In the genomic region with DNA sequence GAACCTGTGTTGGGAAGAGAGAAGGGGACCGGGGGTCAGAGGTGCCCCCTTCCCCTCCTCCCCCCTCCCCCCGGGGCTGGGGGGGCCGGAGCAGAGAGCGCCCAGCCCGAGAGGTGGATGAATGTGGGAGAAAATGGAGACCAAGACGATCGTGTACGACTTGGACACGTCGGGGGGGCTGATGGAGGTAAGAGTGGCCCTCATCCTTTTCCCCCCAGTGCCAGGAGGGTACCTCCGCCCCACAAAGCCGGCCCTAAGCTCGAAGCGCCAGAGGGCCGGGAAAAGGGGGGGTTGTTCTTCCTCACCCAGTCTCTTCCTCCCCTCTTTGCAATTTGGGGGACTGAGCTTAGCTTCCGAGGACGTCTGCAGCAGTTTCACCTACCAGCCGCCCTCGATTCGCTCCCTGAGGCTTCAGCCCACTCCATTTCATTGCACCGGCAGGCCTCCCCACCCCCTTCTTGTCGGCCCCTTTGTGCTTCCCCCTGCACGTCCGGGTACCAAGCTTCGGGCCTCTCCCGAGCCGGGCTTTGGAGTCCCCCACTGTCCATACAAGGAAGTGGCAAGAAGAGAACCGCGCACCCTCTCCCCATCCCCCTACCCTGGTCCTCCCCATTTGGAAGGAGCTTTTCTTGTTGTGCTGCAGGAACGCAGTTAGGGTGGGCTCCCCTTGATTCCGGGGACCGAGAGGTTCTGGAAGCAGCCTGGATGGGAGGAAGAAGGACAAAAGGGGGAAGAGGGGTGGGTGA, we compare ENCODE assay signal across 8 mouse cellular contexts. TPM values are rescaled to one million over a fixed set of nuclear protein-coding genes. Genes with fewer than 3 reads are reported as not detected.
A peak's percentile ranks its signal among the peaks of the same experiment; 100 is the strongest.
DNase-seq lines count a peak whose midpoint lies in the region; ATAC-seq and TF ChIP-seq lines count a peak whose summit lies in the region.

No protein-coding gene starts in this region.

- ATAC-seq in embryonic facial prominence, embryonic 14.5 days (ENCODE audit: low read depth) = no peak

- H3K79me2 ChIP-seq in C2C12 (ENCODE audit: control insufficient read depth, insufficient read depth) = peaks cover 59% of the 10 kb centered on the region

- H3K4me1 ChIP-seq in embryonic facial prominence, embryonic 14.5 days (ENCODE audit: control insufficient read depth, insufficient read depth, low read length) = peaks cover 9% of the 10 kb centered on the region; the same call in 1 of the 2 replicates

- peak overlapping the region; percentile 67 for H3K4me2 ChIP-seq in embryonic facial prominence, embryonic 14.5 days (ENCODE audit: low read depth, low read length)

- peak overlapping the region; percentile 89 for H3K27ac ChIP-seq in embryonic facial prominence, embryonic 14.5 days (replicated peaks; ENCODE audit: low read depth, low read length)

- under 1% methylated on average over 27 of the region's 32 CpGs for WGBS in embryonic facial prominence, embryonic 14.5 days

- H3K27me3 ChIP-seq in C2C12 (ENCODE audit: control insufficient read depth, insufficient read depth, insufficient read length) = peaks cover 8% of the 10 kb centered on the region
- H3K27me3 ChIP-seq in embryonic facial prominence, embryonic 14.5 days (replicated peaks; ENCODE audit: control insufficient read depth, insufficient read depth, low read length) = no peaks in the 10 kb centered on the region

- peak overlapping the region; percentile 75 for H3ac ChIP-seq in C2C12 (ENCODE audit: control insufficient read depth, insufficient read length, low read depth)

- H3K36me3 ChIP-seq in C2C12 (ENCODE audit: control insufficient read depth, insufficient read depth) = peaks cover 23% of the 10 kb centered on the region
- H3K36me3 ChIP-seq in embryonic facial prominence, embryonic 14.5 days (ENCODE audit: control insufficient read depth, insufficient read depth, low read length) = peaks cover 26% of the 10 kb centered on the region

- H3K9me3 ChIP-seq in embryonic facial prominence, embryonic 14.5 days (ENCODE audit: control insufficient read depth, low read length) = no peaks in the 10 kb centered on the region

- H3K79me3 ChIP-seq in C2C12 (ENCODE audit: low read depth) = peaks cover 50% of the 10 kb centered on the region

- peak overlapping the region; percentile 89 for H3K9ac ChIP-seq in embryonic facial prominence, embryonic 14.5 days (ENCODE audit: low read depth, low read length)

- DNase-seq in adrenal gland, adult 2 months = peak; percentile 71
- DNase-seq in embryonic facial prominence, embryonic 14.5 days (ENCODE audit: low spot score) = peak; percentile 64
- peak; percentile 75 for DNase-seq in heart, postnatal 4 days
- peak; percentile 65 to 70 for DNase-seq in layer of hippocampus, postnatal 10 days (ENCODE audit: low spot score in 2 of 2)
- DNase-seq in lung, postnatal 10 days = peak; percentile 76
- peak; percentile 78 to 85 for DNase-seq in right cerebral cortex, postnatal 10 days (ENCODE audit: low spot score in 2 of 2)
- DNase-seq in urinary bladder, postnatal 25 days (ENCODE audit: low spot score) = peak; percentile 36

- H3K4me3 ChIP-seq in C2C12 (ENCODE audit: insufficient read depth, poor library complexity, severe bottlenecking) = peak overlapping the region; percentile 99
- H3K4me3 ChIP-seq in embryonic facial prominence, embryonic 14.5 days (ENCODE audit: low read depth, low read length) = peak overlapping the region; percentile 85

- no peak for TF ChIP-seq CTCF in C2C12 (IDR thresholded peaks at IDR 0.05; ENCODE audit: control insufficient read depth, insufficient read depth, insufficient read length)

TF ChIP-seq in C2C12, 6 proteins besides CTCF, POLR2A, EP300 and RAD21:
- no peak for TF ChIP-seq CEBPB (IDR thresholded peaks at IDR 0.05; ENCODE audit: low read depth)
- TF ChIP-seq USF1 (IDR thresholded peaks at IDR 0.05; ENCODE audit: low read depth) = no peak
- no peak for TF ChIP-seq MAX (IDR thresholded peaks at IDR 0.05)
- TF ChIP-seq FOSL1 (IDR thresholded peaks at IDR 0.05; ENCODE audit: insufficient read depth, low read length, poor library complexity, severe bottlenecking) = no peak
- TF ChIP-seq MYOD1 (IDR thresholded peaks at IDR 0.05; ENCODE audit: control insufficient read depth, insufficient read length, low read depth) = no peak
- no peak for TF ChIP-seq MYOG (IDR thresholded peaks at IDR 0.05; ENCODE audit: control insufficient read depth, extremely low read depth, insufficient read length)

RNA-seq across cellular contexts. Expression of a gene that starts 0.8 kb away (rescaled TPM):
- 21.9 TPM for polyA plus RNA-seq in C2C12 (2012; fragmentation: generic; extraction: Trizol)
- total RNA-seq in adrenal gland, adult 2 months (2021) = 10 to 100 TPM; 47.1 to 53.2 TPM
- polyA plus RNA-seq in adrenal gland, adult 2 months (2012; rRNA removed) = 69.1 and 70.3 TPM in 2 replicates
- 15.0 and 17.0 TPM in 2 replicates for polyA plus RNA-seq in embryonic facial prominence, embryonic 14.5 days (2014; fragmentation: Nextera tagmentation; extraction: Ambion mirVana)
- total RNA-seq in heart, postnatal 4 days (2021) = 10 to 100 TPM; 42.3 to 43.2 TPM
- 10 to 100 TPM; 47.1 to 49.2 TPM for total RNA-seq in layer of hippocampus, postnatal 10 days (2021)

RNA-seq across cellular contexts. Expression of a gene that starts 48.7 kb away (rescaled TPM):
- 16.7 TPM for polyA plus RNA-seq in C2C12 (2012; fragmentation: generic; extraction: Trizol)
- 10 to 100 TPM in 1 of 2 experiments, 1 to 10 TPM in 1; 8.9 to 17.3 TPM for total RNA-seq in adrenal gland, adult 2 months (2021)
- 20.3 and 26.3 TPM in 2 replicates for polyA plus RNA-seq in adrenal gland, adult 2 months (2012; rRNA removed)
- polyA plus RNA-seq in embryonic facial prominence, embryonic 14.5 days (2014; fragmentation: Nextera tagmentation; extraction: Ambion mirVana) = 19.1 and 21.7 TPM in 2 replicates
- total RNA-seq in heart, postnatal 4 days (2021) = 1 to 10 TPM; 7.8 to 9.3 TPM
- 10 to 100 TPM; 16.6 to 22.4 TPM for total RNA-seq in layer of hippocampus, postnatal 10 days (2021)

RNA-seq across cellular contexts. Expression of a gene that starts 52.8 kb away (rescaled TPM):
- not detected for polyA plus RNA-seq in C2C12 (2012; fragmentation: generic; extraction: Trizol)
- 1 to 10 TPM; 2.9 to 4.4 TPM for total RNA-seq in adrenal gland, adult 2 months (2021)
- 1.5 and 2.0 TPM in 2 replicates for polyA plus RNA-seq in adrenal gland, adult 2 months (2012; rRNA removed)
- 1.4 and 1.8 TPM in 2 replicates for polyA plus RNA-seq in embryonic facial prominence, embryonic 14.5 days (2014; fragmentation: Nextera tagmentation; extraction: Ambion mirVana)
- total RNA-seq in heart, postnatal 4 days (2021) = under 1 TPM; 0.14 to 0.19 TPM
- total RNA-seq in layer of hippocampus, postnatal 10 days (2021) = 100 to 1,000 TPM; 215 to 221 TPM

RNA-seq across cellular contexts. Expression of a gene that starts 54.4 kb away (rescaled TPM):
- polyA plus RNA-seq in C2C12 (2012; fragmentation: generic; extraction: Trizol) = 72.0 TPM
- total RNA-seq in adrenal gland, adult 2 months (2021) = 10 to 100 TPM; 85.6 to 88.9 TPM
- polyA plus RNA-seq in adrenal gland, adult 2 months (2012; rRNA removed) = 144 and 179 TPM in 2 replicates
- polyA plus RNA-seq in embryonic facial prominence, embryonic 14.5 days (2014; fragmentation: Nextera tagmentation; extraction: Ambion mirVana) = 59.9 and 61.0 TPM in 2 replicates
- total RNA-seq in heart, postnatal 4 days (2021) = 10 to 100 TPM; 89.1 to 98.5 TPM
- total RNA-seq in layer of hippocampus, postnatal 10 days (2021) = 100 to 1,000 TPM; 143 to 145 TPM

Comparison
In these comparisons a context has a peak if more than half of its experiments do, and no peak if none do; other contexts are left out.
1. RNA of a gene that starts 52.8 kb away (total RNA-seq): 215 to 221 TPM in layer of hippocampus, postnatal 10 days; 2.9 to 4.4 TPM in adrenal gland, adult 2 months and 0.14 to 0.19 TPM in heart, postnatal 4 days; every median in the first group is over 10 times any median in the second.
2. Peak in every context shown above with its lines, with median percentiles within 50 percentile points of each other: DNase-seq.